Mouse (Mus musculus): ENCODE measurements around the gene Agap1.

DNA sequence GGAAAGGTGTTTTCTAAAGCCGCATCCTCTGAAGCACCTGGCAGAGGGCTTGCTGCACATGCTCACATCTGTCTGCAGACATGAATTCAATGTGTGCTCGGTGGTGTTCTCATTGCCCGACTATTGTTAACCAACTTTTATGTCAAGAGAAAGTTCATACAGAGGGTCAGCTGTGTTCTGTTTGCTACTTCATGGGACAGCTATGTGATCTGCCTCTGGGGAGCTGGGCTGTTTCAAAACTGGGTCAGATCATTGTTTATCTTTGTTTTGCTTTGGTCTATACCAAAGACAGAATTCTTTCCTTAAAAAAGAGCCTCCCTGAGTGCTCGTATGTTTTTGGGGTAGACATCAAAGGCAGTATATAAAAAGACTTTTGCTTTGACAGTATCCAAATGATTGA, 89.5 kb downstream of the Agap1 start:
- TF ChIP-seq CTCF (IDR thresholded peaks at IDR 0.05; ENCODE audit: insufficient read depth, low read depth, low read length) (no peak), POLR2A (IDR thresholded peaks at IDR 0.05; ENCODE audit: insufficient read depth, low read depth, low read length) (no peak)
